Mouse (Mus musculus) forebrain, embryonic 14.5 days (tissue): Measurements from ENCODE around the gene Slc3a1. TPM values are rescaled to one million over a fixed set of nuclear protein-coding genes. Genes with fewer than 3 reads are reported as not detected.
A peak's percentile ranks its signal among the peaks of the same experiment; 100 is the strongest.

ENCODE experiments used
- ATAC-seq: fragments of 200-750 bp; cut with Nextera tagmentation; 2 replicates; pipeline ENCODE4 v1.8.0; 2017; ENCODE audit warnings: mild to moderate bottlenecking, moderate library complexity
- DNase-seq: peaks from one replicate; pipeline ENCODE4 v3.0.0-alpha.2; 2015; ENCODE audit warnings: low spot score
- H3K27ac ChIP-seq: fragments of 300-500 bp; sonication (generic); 2 replicates; pipeline ENCODE4 v1.5.1; 2014; ENCODE audit warnings: low read depth, mild to moderate bottlenecking, control low read depth, low read length, moderate library complexity
- H3K27me3 ChIP-seq: fragments of 300-500 bp; sonication (generic); replicated peaks from 2 replicates; pipeline ENCODE4 v1.6.1; 2014; ENCODE audit warnings: low read length, control low read depth, mixed read lengths; ENCODE audit not compliant: control insufficient read depth, insufficient read depth
- H3K36me3 ChIP-seq: fragments of 300-500 bp; sonication (generic); 2 replicates; pipeline ENCODE4 v1.6.1; 2014; ENCODE audit warnings: low read length, control low read depth; ENCODE audit not compliant: control insufficient read depth, insufficient read depth
- H3K4me1 ChIP-seq: fragments of 300-500 bp; sonication (generic); 2 replicates; pipeline ENCODE4 v1.6.1; 2014; ENCODE audit warnings: antibody characterized with exemption, low read length, control low read depth; ENCODE audit not compliant: control insufficient read depth, insufficient read depth
- H3K4me2 ChIP-seq: fragments of 300-500 bp; sonication (generic); 2 replicates; pipeline ENCODE4 v1.6.1; 2014; ENCODE audit warnings: mild to moderate bottlenecking, control low read depth, low read length
- H3K4me3 ChIP-seq: fragments of 300-500 bp; sonication (generic); 2 replicates; pipeline ENCODE4 v1.5.1; 2014; ENCODE audit warnings: low read depth, low read length, control low read depth
- H3K9ac ChIP-seq: fragments of 300-500 bp; sonication (generic); 2 replicates; pipeline ENCODE4 v1.6.1; 2014; ENCODE audit warnings: mild to moderate bottlenecking, low read length, control low read depth, moderate library complexity
- H3K9me3 ChIP-seq: fragments of 300-500 bp; sonication (generic); replicated peaks from 2 replicates; pipeline ENCODE4 v1.6.1; 2016; ENCODE audit warnings: low read length, control low read depth, mixed read lengths; ENCODE audit not compliant: control insufficient read depth
- WGBS: fragments of 180-500 bp; shearing (Covaris S2); extraction: QIAGEN DNeasy Blood & Tissue Kit; methylation state at CpG from one replicate; pipeline ENCODE4 v1.1.7; 2014; 5-methylcytosine and 5-hydroxymethylcytosine counted together
- polyA plus RNA-seq: library from polyadenylated mRNA; unstranded; fragments of >200 nt; fragmentation: Nextera tagmentation; extraction: Ambion mirVana; gene quantifications from 2 replicates; pipeline ENCODE4 v1.2.1, GENCODE M21; 2014

The Slc3a1 gene
- 0.19 and 0.36 TPM in 2 replicates for polyA plus RNA-seq

GRCm38 (mm10) chr17:85028093-85028739, at the start of gene Slc3a1:
Slc3a1 (plus strand) TSS chr17:85028376.
- Histone ChIP-seq H3K4me1 (0 out of 2 replicates have a peak, but pooled peaks cover 2% of the 10 kb centered on the region), H3K4me2 (no peak within 1 kb of the TSS), H3K36me3 (no peaks in the 10 kb centered on the region), H3K9me3 (no peaks in the 10 kb centered on the region), H3K27me3 (no peaks in the 10 kb centered on the region), H3K9ac (no peak within 1 kb of the TSS), H3K4me3 (no peak within 1 kb of the TSS), H3K27ac (no peak within 1 kb of the TSS)
- DNase-seq (no peak), ATAC-seq (no peak)
- 80% methylated on average over 20 of the region's 20 CpGs for WGBS

GRCm38 (mm10) chr17:84981721-84982120, 46.5 kb upstream of the Slc3a1 start:
- H3K9ac ChIP-seq: no peak overlapping the region
- DNase-seq: no peak
- H3K27me3 ChIP-seq: no peaks in the 10 kb centered on the region
- no peak overlapping the region for H3K4me2 ChIP-seq
- 86% methylated on average over 1 of the region's 1 CpGs for WGBS
- no peak for ATAC-seq
- H3K36me3 ChIP-seq: no peaks in the 10 kb centered on the region
- H3K27ac ChIP-seq: no peak overlapping the region
- no peaks in the 10 kb centered on the region for H3K4me1 ChIP-seq
- H3K4me3 ChIP-seq: no peak overlapping the region
- no peaks in the 10 kb centered on the region for H3K9me3 ChIP-seq

GRCm38 (mm10) chr17:84982735-84983134, 45.4 kb upstream of the Slc3a1 start:
- 87% methylated on average over 2 of the region's 2 CpGs for WGBS
- DNase-seq: no peak
- no peaks in the 10 kb centered on the region for H3K36me3 ChIP-seq
- no peaks in the 10 kb centered on the region for H3K27me3 ChIP-seq
- no peak overlapping the region for H3K27ac ChIP-seq
- no peaks in the 10 kb centered on the region for H3K9me3 ChIP-seq
- no peak overlapping the region for H3K4me3 ChIP-seq
- no peak overlapping the region for H3K9ac ChIP-seq
- no peak for ATAC-seq
- H3K4me2 ChIP-seq: no peak overlapping the region
- no peaks in the 10 kb centered on the region for H3K4me1 ChIP-seq

GRCm38 (mm10) chr17:84986368-84986767, 41.8 kb upstream of the Slc3a1 start:
- Histone ChIP-seq H3K27ac (no peak overlapping the region), H3K9ac (no peak overlapping the region), H3K4me1 (no peaks in the 10 kb centered on the region), H3K4me2 (no peak overlapping the region), H3K4me3 (no peak overlapping the region), H3K27me3 (no peaks in the 10 kb centered on the region), H3K9me3 (no peaks in the 10 kb centered on the region), H3K36me3 (no peaks in the 10 kb centered on the region)
- ATAC-seq (no peak), DNase-seq (no peak)
- WGBS: 70% methylated on average over 5 of the region's 5 CpGs

- Histone ChIP-seq H3K27ac (no peak overlapping the region), H3K9me3 (no peaks in the 10 kb centered on the region), H3K4me2 (no peak overlapping the region), H3K27me3 (no peaks in the 10 kb centered on the region), H3K36me3 (no peaks in the 10 kb centered on the region), H3K9ac (no peak overlapping the region), H3K4me3 (no peak overlapping the region), H3K4me1 (no peaks in the 10 kb centered on the region)
- peak; percentile 55; the same call in 1 of the 2 replicates for ATAC-seq
- WGBS: 88% methylated on average over 3 of the region's 3 CpGs
- DNase-seq: no peak
Observed at GRCm38 (mm10) chr17:84987834-84988410, 40.3 kb upstream of the Slc3a1 start.

GRCm38 (mm10) chr17:84988514-84988913, 39.7 kb upstream of the Slc3a1 start:
- ATAC-seq (no peak), DNase-seq (no peak)
- Histone ChIP-seq H3K27me3 (no peaks in the 10 kb centered on the region), H3K9ac (no peak overlapping the region), H3K27ac (no peak overlapping the region), H3K4me3 (no peak overlapping the region), H3K4me1 (no peaks in the 10 kb centered on the region), H3K4me2 (no peak overlapping the region), H3K9me3 (no peaks in the 10 kb centered on the region), H3K36me3 (no peaks in the 10 kb centered on the region)

- ATAC-seq (no peak), DNase-seq (no peak)
- Histone ChIP-seq H3K36me3 (peaks cover 4% of the 10 kb centered on the region; the same call in 1 of the 2 replicates), H3K4me1 (no peaks in the 10 kb centered on the region), H3K4me2 (no peak overlapping the region), H3K9me3 (no peaks in the 10 kb centered on the region), H3K27me3 (no peaks in the 10 kb centered on the region), H3K4me3 (no peak overlapping the region), H3K27ac (no peak overlapping the region), H3K9ac (no peak overlapping the region)
- WGBS: 88% methylated on average over 6 of the region's 6 CpGs
Observed at GRCm38 (mm10) chr17:84995844-84996243, 32.3 kb upstream of the Slc3a1 start.

- DNase-seq (no peak), ATAC-seq (no peak)
- H3K9me3 ChIP-seq: no peaks in the 10 kb centered on the region
- H3K27me3 ChIP-seq: no peaks in the 10 kb centered on the region
- no peak overlapping the region for H3K4me2 ChIP-seq
- H3K4me1 ChIP-seq: no peaks in the 10 kb centered on the region
- H3K36me3 ChIP-seq: peaks cover 4% of the 10 kb centered on the region; the same call in 1 of the 2 replicates
- H3K9ac ChIP-seq: no peak overlapping the region
- H3K27ac ChIP-seq: no peak overlapping the region
- no peak overlapping the region for H3K4me3 ChIP-seq
- WGBS: 80% methylated on average over 1 of the region's 1 CpGs
Observed at GRCm38 (mm10) chr17:84997639-84998038, 30.5 kb upstream of the Slc3a1 start.

GRCm38 (mm10) chr17:84999636-85000035, 28.5 kb upstream of the Slc3a1 start:
- DNase-seq: no peak
- WGBS: 87% methylated on average over 10 of the region's 10 CpGs
- H3K36me3 ChIP-seq: peaks cover 2% of the 10 kb centered on the region; the same call in 1 of the 2 replicates

More at GRCm38 (mm10) chr17:84999636-85000035, 28.5 kb upstream of the Slc3a1 start:
- no peaks in the 10 kb centered on the region for H3K9me3 ChIP-seq
- H3K4me1 ChIP-seq: no peaks in the 10 kb centered on the region
- ATAC-seq: no peak
- no peak overlapping the region for H3K4me2 ChIP-seq
- no peak overlapping the region for H3K27ac ChIP-seq
- no peak overlapping the region for H3K9ac ChIP-seq
- no peaks in the 10 kb centered on the region for H3K27me3 ChIP-seq
- no peak overlapping the region for H3K4me3 ChIP-seq
